Mouse (Mus musculus): ENCODE measurements around the gene Mindy4b-ps.

- TF ChIP-seq CTCF (IDR thresholded peaks at IDR 0.05; ENCODE audit: low read depth), result no peak
- TF ChIP-seq EP300 (optimal IDR thresholded peaks at IDR 0.05), result no peak
Measured at GRCm38 (mm10) chr3:58755769-58756168, 66.3 kb downstream of the Mindy4b-ps start.
